Mouse (Mus musculus): ENCODE measurements around the gene Phactr4. TPM values are rescaled to one million over a fixed set of nuclear protein-coding genes. Genes with fewer than 3 reads are reported as not detected.
A peak's percentile ranks its signal among the peaks of the same experiment; 100 is the strongest.
"Not testable (repeated sequence)": the region's sequence is repeated elsewhere in the genome, so short reads cannot be mapped to it uniquely, and the experiment has no call there.

Gene Phactr4
- total and polyA plus RNA-seq, 3 experiments = 8.7 to 22.4 (median 22.3) TPM

- no peak overlapping the region for H3K27ac ChIP-seq
- no peak overlapping the region for H3K9ac ChIP-seq (ENCODE audit: low read depth, low read length)
- no peaks in the 10 kb centered on the region for H3K79me2 ChIP-seq (replicated peaks; ENCODE audit: control insufficient read depth, insufficient read depth, low read length)
- peaks cover 3% of the 10 kb centered on the region; the same call in 1 of the 2 replicates for H3K4me1 ChIP-seq (ENCODE audit: control insufficient read depth, insufficient read depth, low read length)
- WGBS = 95% methylated on average over 5 of the region's 5 CpGs
- H3K27me3 ChIP-seq (ENCODE audit: control insufficient read depth, insufficient read depth, low read length) = no peaks in the 10 kb centered on the region
- H3K4me3 ChIP-seq = no peak overlapping the region
- H3K36me3 ChIP-seq (ENCODE audit: control insufficient read depth, insufficient read depth, low read length) = peaks cover 3% of the 10 kb centered on the region; the same call in 1 of the 2 replicates
- TF ChIP-seq CTCF (IDR thresholded peaks at IDR 0.05) (peak; percentile 44), EP300 (IDR thresholded peaks at IDR 0.05; ENCODE audit: insufficient read depth, low read depth, low read length) (no peak)
- intact Hi-C loops (cut with DNase I) = loop anchor here (5.0 kb wide), 1 partner anchor 152 kb away; the partner anchor contains the start of gene Taf12
- DNase-seq = no peak
Measured at GRCm38 (mm10) chr4:132424765-132425164, 2.5 kb upstream of the Phactr4 start.

GRCm38 (mm10) chr4:132421556-132421922, 750 bp downstream of the Phactr4 start:
- no peak for DNase-seq
- peak overlapping the region; percentile 90 for H3K9ac ChIP-seq (ENCODE audit: low read depth, low read length)
- WGBS = under 1% methylated on average over 9 of the region's 13 CpGs
- H3K4me3 ChIP-seq = peak overlapping the region; percentile 81
- peaks cover 7% of the 10 kb centered on the region for H3K79me2 ChIP-seq (replicated peaks; ENCODE audit: control insufficient read depth, insufficient read depth, low read length)
- H3K27me3 ChIP-seq (ENCODE audit: control insufficient read depth, insufficient read depth, low read length) = no peaks in the 10 kb centered on the region
- peaks cover 3% of the 10 kb centered on the region for H3K4me1 ChIP-seq (ENCODE audit: control insufficient read depth, insufficient read depth, low read length)
- intact Hi-C loops (cut with DNase I) = loop anchor here (5.0 kb wide), 1 partner anchor 149 kb away; the partner anchor contains the start of gene Taf12
- peaks cover 3% of the 10 kb centered on the region; the same call in 1 of the 2 replicates for H3K36me3 ChIP-seq (ENCODE audit: control insufficient read depth, insufficient read depth, low read length)
- TF ChIP-seq CTCF (IDR thresholded peaks at IDR 0.05) (no peak), POLR2A (IDR thresholded peaks at IDR 0.05; ENCODE audit: insufficient read depth, low read depth, low read length) (no peak), EP300 (IDR thresholded peaks at IDR 0.05; ENCODE audit: insufficient read depth, low read depth, low read length) (no peak)
- peak overlapping the region; percentile 94 for H3K27ac ChIP-seq

- TF ChIP-seq CTCF (IDR thresholded peaks at IDR 0.05) = no peak
- Histone ChIP-seq H3K36me3 (ENCODE audit: control insufficient read depth, insufficient read depth, low read length) (peaks cover 3% of the 10 kb centered on the region; the same call in 1 of the 2 replicates), H3K4me3 (no peak overlapping the region), H3K79me2 (replicated peaks; ENCODE audit: control insufficient read depth, insufficient read depth, low read length) (peaks cover 7% of the 10 kb centered on the region), H3K4me1 (ENCODE audit: control insufficient read depth, insufficient read depth, low read length) (peaks cover 3% of the 10 kb centered on the region), H3K27me3 (ENCODE audit: control insufficient read depth, insufficient read depth, low read length) (no peaks in the 10 kb centered on the region), H3K27ac (no peak overlapping the region), H3K9ac (ENCODE audit: low read depth, low read length) (no peak overlapping the region)
- intact Hi-C loops (cut with DNase I) = loop anchor here (5.0 kb wide), 1 partner anchor 148 kb away; the partner anchor contains the start of gene Taf12
- WGBS = 76% methylated on average over 5 of the region's 5 CpGs
- no peak for DNase-seq
Measured at GRCm38 (mm10) chr4:132420471-132420870, 1.8 kb downstream of the Phactr4 start.

- no peaks in the 10 kb centered on the region for H3K27me3 ChIP-seq (ENCODE audit: control insufficient read depth, insufficient read depth, low read length)
- H3K4me3 ChIP-seq = no peak overlapping the region
- intact Hi-C loops (cut with DNase I) = no loop called here
- DNase-seq = no peak
- H3K36me3 ChIP-seq (ENCODE audit: control insufficient read depth, insufficient read depth, low read length) = peaks cover 9% of the 10 kb centered on the region
- peaks cover 10% of the 10 kb centered on the region for H3K4me1 ChIP-seq (ENCODE audit: control insufficient read depth, insufficient read depth, low read length)
- no peak for TF ChIP-seq CTCF (IDR thresholded peaks at IDR 0.05)
- no peak for TF ChIP-seq POLR2A (IDR thresholded peaks at IDR 0.05; ENCODE audit: insufficient read depth, low read depth, low read length)
- TF ChIP-seq EP300 (IDR thresholded peaks at IDR 0.05; ENCODE audit: insufficient read depth, low read depth, low read length) = no peak
- no peak overlapping the region for H3K27ac ChIP-seq
- peaks cover 11% of the 10 kb centered on the region for H3K79me2 ChIP-seq (replicated peaks; ENCODE audit: control insufficient read depth, insufficient read depth, low read length)
- no peak overlapping the region for H3K9ac ChIP-seq (ENCODE audit: low read depth, low read length)
Measured at GRCm38 (mm10) chr4:132415966-132416365, 6.3 kb downstream of the Phactr4 start.

- intact Hi-C loops (cut with DNase I) = loop anchor here (2.0 to 5.0 kb wide), 2 partner anchors 36 to 120 kb away; no protein-coding TSS in a partner anchor
- H3K4me3 ChIP-seq; H3K36me3 ChIP-seq (ENCODE audit: control insufficient read depth, insufficient read depth, low read length); H3K4me1 ChIP-seq (ENCODE audit: control insufficient read depth, insufficient read depth, low read length); DNase-seq; H3K27me3 ChIP-seq (ENCODE audit: control insufficient read depth, insufficient read depth, low read length); H3K9ac ChIP-seq (ENCODE audit: low read depth, low read length); H3K27ac ChIP-seq: not testable (repeated sequence)
- H3K79me2 ChIP-seq (replicated peaks; ENCODE audit: control insufficient read depth, insufficient read depth, low read length) = peaks cover 11% of the 10 kb centered on the region
- WGBS = 90% methylated on average over 4 of the region's 4 CpGs
Measured at GRCm38 (mm10) chr4:132413257-132413656, 9.0 kb downstream of the Phactr4 start.

GRCm38 (mm10) chr4:132411322-132412094, 10.8 kb downstream of the Phactr4 start:
- Histone ChIP-seq H3K79me2 (replicated peaks; ENCODE audit: control insufficient read depth, insufficient read depth, low read length) (peaks cover 4% of the 10 kb centered on the region), H3K27ac (peak overlapping the region; percentile 48), H3K4me1 (ENCODE audit: control insufficient read depth, insufficient read depth, low read length) (peaks cover 11% of the 10 kb centered on the region), H3K9ac (ENCODE audit: low read depth, low read length) (peak overlapping the region; percentile 26), H3K36me3 (ENCODE audit: control insufficient read depth, insufficient read depth, low read length) (peaks cover 8% of the 10 kb centered on the region), H3K27me3 (ENCODE audit: control insufficient read depth, insufficient read depth, low read length) (no peaks in the 10 kb centered on the region), H3K4me3 (no peak overlapping the region)
- intact Hi-C loops (cut with DNase I) = loop anchor here (2.0 to 5.0 kb wide), 5 partner anchors 15 to 119 kb away; no protein-coding TSS in a partner anchor
- 19% methylated on average over 8 of the region's 8 CpGs for WGBS
- peak; percentile 74 for TF ChIP-seq CTCF (IDR thresholded peaks at IDR 0.05)
- TF ChIP-seq EP300 (IDR thresholded peaks at IDR 0.05; ENCODE audit: insufficient read depth, low read depth, low read length) = peak; percentile 92
- TF ChIP-seq POLR2A (IDR thresholded peaks at IDR 0.05; ENCODE audit: insufficient read depth, low read depth, low read length) = peak; percentile 38; the same call in 1 of the 2 replicates
- DNase-seq = peak; percentile 52 to 56
